Mouse (Mus musculus): Measurements from ENCODE around the gene Dclk1. TPM values are rescaled to one million over a fixed set of nuclear protein-coding genes. Genes with fewer than 3 reads are reported as not detected.

Gene Dclk1
- polyA plus RNA-seq, 1 experiment, result 3.4 TPM

GRCm38 (mm10) chr3:55360836-55361235 is 118.7 kb downstream of the Dclk1 start:
- no peaks in the 10 kb centered on the region for H3K27me3 ChIP-seq (ENCODE audit: control insufficient read depth, insufficient read depth, low read length)
- no peaks in the 10 kb centered on the region for H3K4me1 ChIP-seq (ENCODE audit: control insufficient read depth, insufficient read depth, low read length)
- no peak overlapping the region for H3K27ac ChIP-seq (ENCODE audit: control insufficient read depth, insufficient read depth, low read depth, low read length)
- H3K36me3 ChIP-seq (ENCODE audit: control insufficient read depth, insufficient read depth, low read length), result no peaks in the 10 kb centered on the region
- no peak overlapping the region for H3K4me3 ChIP-seq (ENCODE audit: control insufficient read depth, low read depth, low read length)
- TF ChIP-seq POLR2A (IDR thresholded peaks at IDR 0.05; ENCODE audit: control insufficient read depth, low read depth, low read length), result no peak
- no peak for TF ChIP-seq CTCF (IDR thresholded peaks at IDR 0.05; ENCODE audit: control insufficient read depth, insufficient read depth, insufficient replicate concordance, low read depth, low read length)

GRCm38 (mm10) chr3:55367166-55367565 is 125.0 kb downstream of the Dclk1 start:
- Histone ChIP-seq H3K27ac (ENCODE audit: control insufficient read depth, insufficient read depth, low read depth, low read length) (no peak overlapping the region), H3K4me3 (ENCODE audit: control insufficient read depth, low read depth, low read length) (no peak overlapping the region), H3K4me1 (ENCODE audit: control insufficient read depth, insufficient read depth, low read length) (no peaks in the 10 kb centered on the region), H3K27me3 (ENCODE audit: control insufficient read depth, insufficient read depth, low read length) (no peaks in the 10 kb centered on the region), H3K36me3 (ENCODE audit: control insufficient read depth, insufficient read depth, low read length) (no peaks in the 10 kb centered on the region)
- TF ChIP-seq CTCF (IDR thresholded peaks at IDR 0.05; ENCODE audit: control insufficient read depth, insufficient read depth, insufficient replicate concordance, low read depth, low read length) (no peak), POLR2A (IDR thresholded peaks at IDR 0.05; ENCODE audit: control insufficient read depth, low read depth, low read length) (no peak)

GRCm38 (mm10) chr3:55369156-55369555 is 127.0 kb downstream of the Dclk1 start:
- H3K36me3 ChIP-seq (ENCODE audit: control insufficient read depth, insufficient read depth, low read length), result no peaks in the 10 kb centered on the region
- H3K4me1 ChIP-seq (ENCODE audit: control insufficient read depth, insufficient read depth, low read length), result peaks cover 2% of the 10 kb centered on the region
- no peaks in the 10 kb centered on the region for H3K27me3 ChIP-seq (ENCODE audit: control insufficient read depth, insufficient read depth, low read length)
- H3K27ac ChIP-seq (ENCODE audit: control insufficient read depth, insufficient read depth, low read depth, low read length), result no peak overlapping the region
- H3K4me3 ChIP-seq (ENCODE audit: control insufficient read depth, low read depth, low read length), result no peak overlapping the region
- TF ChIP-seq CTCF (IDR thresholded peaks at IDR 0.05; ENCODE audit: control insufficient read depth, insufficient read depth, insufficient replicate concordance, low read depth, low read length), result no peak
- no peak for TF ChIP-seq POLR2A (IDR thresholded peaks at IDR 0.05; ENCODE audit: control insufficient read depth, low read depth, low read length)

GRCm38 (mm10) chr3:55373689-55374088 is 131.5 kb downstream of the Dclk1 start:
- Histone ChIP-seq H3K27ac (ENCODE audit: control insufficient read depth, insufficient read depth, low read depth, low read length) (peak overlapping the region; percentile 38; the same call in 1 of the 2 replicates), H3K4me1 (ENCODE audit: control insufficient read depth, insufficient read depth, low read length) (peaks cover 2% of the 10 kb centered on the region), H3K4me3 (ENCODE audit: control insufficient read depth, low read depth, low read length) (peak overlapping the region; percentile 87)

GRCm38 (mm10) chr3:55378591-55378990 is 136.4 kb downstream of the Dclk1 start:
- H3K27me3 ChIP-seq (ENCODE audit: control insufficient read depth, insufficient read depth, low read length), result no peaks in the 10 kb centered on the region
- peaks cover 2% of the 10 kb centered on the region for H3K4me1 ChIP-seq (ENCODE audit: control insufficient read depth, insufficient read depth, low read length)
- H3K27ac ChIP-seq (ENCODE audit: control insufficient read depth, insufficient read depth, low read depth, low read length), result no peak overlapping the region
- no peak overlapping the region for H3K4me3 ChIP-seq (ENCODE audit: control insufficient read depth, low read depth, low read length)
- no peaks in the 10 kb centered on the region for H3K36me3 ChIP-seq (ENCODE audit: control insufficient read depth, insufficient read depth, low read length)
- TF ChIP-seq CTCF (IDR thresholded peaks at IDR 0.05; ENCODE audit: control insufficient read depth, insufficient read depth, insufficient replicate concordance, low read depth, low read length) (no peak), POLR2A (IDR thresholded peaks at IDR 0.05; ENCODE audit: control insufficient read depth, low read depth, low read length) (no peak)

More at GRCm38 (mm10) chr3:55373689-55374088, 131.5 kb downstream of the Dclk1 start:
- Histone ChIP-seq H3K27me3 (ENCODE audit: control insufficient read depth, insufficient read depth, low read length) (no peaks in the 10 kb centered on the region), H3K36me3 (ENCODE audit: control insufficient read depth, insufficient read depth, low read length) (no peaks in the 10 kb centered on the region)
- TF ChIP-seq POLR2A (IDR thresholded peaks at IDR 0.05; ENCODE audit: control insufficient read depth, low read depth, low read length) (no peak), CTCF (IDR thresholded peaks at IDR 0.05; ENCODE audit: control insufficient read depth, insufficient read depth, insufficient replicate concordance, low read depth, low read length) (no peak)

GRCm38 (mm10) chr3:55380471-55380870 is 138.3 kb downstream of the Dclk1 start:
- TF ChIP-seq POLR2A (IDR thresholded peaks at IDR 0.05; ENCODE audit: control insufficient read depth, low read depth, low read length) (no peak), CTCF (IDR thresholded peaks at IDR 0.05; ENCODE audit: control insufficient read depth, insufficient read depth, insufficient replicate concordance, low read depth, low read length) (no peak)
- no peak overlapping the region for H3K27ac ChIP-seq (ENCODE audit: control insufficient read depth, insufficient read depth, low read depth, low read length)
- H3K4me1 ChIP-seq (ENCODE audit: control insufficient read depth, insufficient read depth, low read length), result no peaks in the 10 kb centered on the region

GRCm38 (mm10) chr3:55392605-55393004 is 150.4 kb downstream of the Dclk1 start:
- no peaks in the 10 kb centered on the region for H3K36me3 ChIP-seq (ENCODE audit: control insufficient read depth, insufficient read depth, low read length)
- H3K27me3 ChIP-seq (ENCODE audit: control insufficient read depth, insufficient read depth, low read length), result no peaks in the 10 kb centered on the region
- no peak for TF ChIP-seq CTCF (IDR thresholded peaks at IDR 0.05; ENCODE audit: control insufficient read depth, insufficient read depth, insufficient replicate concordance, low read depth, low read length)
- TF ChIP-seq POLR2A (IDR thresholded peaks at IDR 0.05; ENCODE audit: control insufficient read depth, low read depth, low read length), result no peak
- H3K4me1 ChIP-seq (ENCODE audit: control insufficient read depth, insufficient read depth, low read length), result no peaks in the 10 kb centered on the region
- H3K4me3 ChIP-seq (ENCODE audit: control insufficient read depth, low read depth, low read length), result no peak overlapping the region
- H3K27ac ChIP-seq (ENCODE audit: control insufficient read depth, insufficient read depth, low read depth, low read length), result no peak overlapping the region

More at GRCm38 (mm10) chr3:55380471-55380870, 138.3 kb downstream of the Dclk1 start:
- H3K27me3 ChIP-seq (ENCODE audit: control insufficient read depth, insufficient read depth, low read length), result no peaks in the 10 kb centered on the region
- no peaks in the 10 kb centered on the region for H3K36me3 ChIP-seq (ENCODE audit: control insufficient read depth, insufficient read depth, low read length)
- H3K4me3 ChIP-seq (ENCODE audit: control insufficient read depth, low read depth, low read length), result no peak overlapping the region

- Histone ChIP-seq H3K27me3 (ENCODE audit: control insufficient read depth, insufficient read depth, low read length) (no peaks in the 10 kb centered on the region), H3K4me1 (ENCODE audit: control insufficient read depth, insufficient read depth, low read length) (no peaks in the 10 kb centered on the region), H3K36me3 (ENCODE audit: control insufficient read depth, insufficient read depth, low read length) (no peaks in the 10 kb centered on the region), H3K27ac (ENCODE audit: control insufficient read depth, insufficient read depth, low read depth, low read length) (no peak overlapping the region), H3K4me3 (ENCODE audit: control insufficient read depth, low read depth, low read length) (no peak overlapping the region)
- TF ChIP-seq POLR2A (IDR thresholded peaks at IDR 0.05; ENCODE audit: control insufficient read depth, low read depth, low read length) (no peak), CTCF (IDR thresholded peaks at IDR 0.05; ENCODE audit: control insufficient read depth, insufficient read depth, insufficient replicate concordance, low read depth, low read length) (no peak)
These were observed 151.4 kb downstream of the Dclk1 start for GRCm38 (mm10) chr3:55393549-55393948.
